ENCODE assay signal across 22 mouse cellular contexts in genomic region chr11:109227139-109227538, GRCm38 (mm10).
A peak's percentile ranks its signal among the peaks of the same experiment; 100 is the strongest.
DNase-seq lines count a peak whose midpoint lies in the region; ATAC-seq lines count a peak whose summit lies in the region.
"Had no signal": no experiment of that assay in that cellular context is flagged by ENCODE, and none has a peak within 500 bp of the region (broad histone marks: within the 10 kb centered on the region; RNA-seq: fewer than 3 reads in every experiment).

No protein-coding gene starts in this region.

- peak; percentile 74 for ATAC-seq in hindbrain, embryonic 15.5 days (ENCODE audit: low FRiP score, low read depth)
- no peak for ATAC-seq in hindbrain, embryonic 14.5 days (ENCODE audit: low FRiP score)
- ATAC-seq in midbrain, embryonic 15.5 days (replicated peaks), result 0 out of 2 replicates have a peak, but pooled peaks have one; percentile 39
- ATAC-seq in midbrain, embryonic 14.5 days (ENCODE audit: low FRiP score, low TSS enrichment), result no peak
- ATAC-seq: inflammation-experienced regulatory T-cells, adult 6 months; liver, postnatal 0 days had no signal

- WGBS in hindbrain, embryonic 15.5 days, result 70% methylated on average over 12 of the region's 12 CpGs
- 76% methylated on average over 12 of the region's 12 CpGs for WGBS in hindbrain, embryonic 14.5 days
- 83% methylated on average over 12 of the region's 12 CpGs for WGBS in midbrain, embryonic 15.5 days
- 87% methylated on average over 12 of the region's 12 CpGs for WGBS in midbrain, embryonic 14.5 days
- WGBS in embryonic facial prominence, embryonic 10.5 days, result 85% methylated on average over 12 of the region's 12 CpGs

- H3K36me3 ChIP-seq in hindbrain, embryonic 15.5 days, result no peaks in the 10 kb centered on the region
- no peaks in the 10 kb centered on the region for H3K36me3 ChIP-seq in hindbrain, embryonic 14.5 days (replicated peaks; ENCODE audit: control insufficient read depth, insufficient read depth)
- no peaks in the 10 kb centered on the region for H3K36me3 ChIP-seq in midbrain, embryonic 15.5 days (replicated peaks)
- H3K36me3 ChIP-seq in midbrain, embryonic 14.5 days (ENCODE audit: control insufficient read depth, insufficient read depth, low read length), result no peaks in the 10 kb centered on the region
- H3K36me3 ChIP-seq in embryonic facial prominence, embryonic 10.5 days (replicated peaks), result no peaks in the 10 kb centered on the region
- H3K36me3 ChIP-seq: heart, embryonic 10.5 days; limb, embryonic 12.5 days; midbrain, embryonic 12.5 days had no signal

- H3K4me2 ChIP-seq in hindbrain, embryonic 15.5 days, result no peak overlapping the region
- H3K4me2 ChIP-seq in hindbrain, embryonic 14.5 days (replicated peaks), result no peak overlapping the region
- H3K4me2 ChIP-seq in midbrain, embryonic 15.5 days, result no peak overlapping the region
- H3K4me2 ChIP-seq in midbrain, embryonic 14.5 days (ENCODE audit: low read length), result no peak overlapping the region
- H3K4me2 ChIP-seq: limb, embryonic 12.5 days; liver, embryonic 11.5 days; midbrain, embryonic 12.5 days; neural tube, embryonic 15.5 days had no signal

- no peak overlapping the region for H3K9ac ChIP-seq in hindbrain, embryonic 15.5 days
- no peak overlapping the region for H3K9ac ChIP-seq in hindbrain, embryonic 14.5 days
- no peak overlapping the region for H3K9ac ChIP-seq in midbrain, embryonic 15.5 days
- H3K9ac ChIP-seq in midbrain, embryonic 14.5 days (replicated peaks; ENCODE audit: low read length), result no peak overlapping the region
- H3K9ac ChIP-seq: limb, embryonic 12.5 days; liver, postnatal 0 days; midbrain, embryonic 12.5 days; neural tube, embryonic 15.5 days had no signal

- H3K4me1 ChIP-seq in hindbrain, embryonic 15.5 days (replicated peaks), result no peaks in the 10 kb centered on the region
- no peaks in the 10 kb centered on the region for H3K4me1 ChIP-seq in hindbrain, embryonic 14.5 days (replicated peaks; ENCODE audit: control insufficient read depth, insufficient read depth, low read length)
- H3K4me1 ChIP-seq in midbrain, embryonic 15.5 days, result no peaks in the 10 kb centered on the region
- no peaks in the 10 kb centered on the region for H3K4me1 ChIP-seq in midbrain, embryonic 14.5 days (ENCODE audit: control insufficient read depth, insufficient read depth, low read length)
- peaks cover 4% of the 10 kb centered on the region; the same call in 1 of the 2 replicates for H3K4me1 ChIP-seq in embryonic facial prominence, embryonic 10.5 days
- H3K4me1 ChIP-seq: heart, embryonic 10.5 days; midbrain, embryonic 12.5 days; neural tube, embryonic 15.5 days had no signal

- no peak overlapping the region for H3K27ac ChIP-seq in hindbrain, embryonic 15.5 days (replicated peaks)
- H3K27ac ChIP-seq in hindbrain, embryonic 14.5 days, result no peak overlapping the region
- H3K27ac ChIP-seq in midbrain, embryonic 15.5 days, result no peak overlapping the region
- H3K27ac ChIP-seq in midbrain, embryonic 14.5 days (replicated peaks; ENCODE audit: low read depth, low read length), result no peak overlapping the region
- H3K27ac ChIP-seq in embryonic facial prominence, embryonic 10.5 days (replicated peaks), result 0 out of 2 replicates have a peak overlapping the region, but pooled peaks have one; percentile 10
- H3K27ac ChIP-seq: heart, embryonic 10.5 days; kidney, postnatal 0 days; limb, embryonic 12.5 days; midbrain, embryonic 12.5 days; neural tube, embryonic 15.5 days had no signal

- peak; percentile 58 to 63 for DNase-seq in cerebellum, postnatal 14 days
- no peak for DNase-seq in cerebellum, adult 9-10 months
- DNase-seq in hindbrain, embryonic 14.5 days (ENCODE audit: low spot score), result no peak
- DNase-seq in midbrain, embryonic 14.5 days, result no peak
- no peak for DNase-seq in embryonic facial prominence, embryonic 10.5 days (ENCODE audit: low spot score)
- DNase-seq in frontal cortex, postnatal 10 days (ENCODE audit: low spot score in 2 of 2), result no peak
- DNase-seq: adrenal gland, postnatal 10 days; cerebellum, adult 8-10 months; gastrocnemius, postnatal 10 days; heart, postnatal 4 days; kidney, adult 18-20 months; liver, postnatal 0 days; lung, postnatal 10 days had no signal

- H3K27me3 ChIP-seq in hindbrain, embryonic 15.5 days, result no peaks in the 10 kb centered on the region
- no peaks in the 10 kb centered on the region for H3K27me3 ChIP-seq in hindbrain, embryonic 14.5 days (ENCODE audit: control insufficient read depth, insufficient read depth, low read length)
- H3K27me3 ChIP-seq in midbrain, embryonic 15.5 days (replicated peaks), result no peaks in the 10 kb centered on the region
- H3K27me3 ChIP-seq in midbrain, embryonic 14.5 days (ENCODE audit: control insufficient read depth, insufficient read depth, low read length), result no peaks in the 10 kb centered on the region
- no peaks in the 10 kb centered on the region for H3K27me3 ChIP-seq in embryonic facial prominence, embryonic 10.5 days (replicated peaks; ENCODE audit: low read depth, poor library complexity, severe bottlenecking)
- H3K27me3 ChIP-seq: limb, embryonic 12.5 days; midbrain, embryonic 12.5 days; neural tube, embryonic 15.5 days had no signal

- no peaks in the 10 kb centered on the region for H3K9me3 ChIP-seq in hindbrain, embryonic 15.5 days
- no peaks in the 10 kb centered on the region for H3K9me3 ChIP-seq in hindbrain, embryonic 14.5 days (ENCODE audit: control insufficient read depth, low read length)
- H3K9me3 ChIP-seq in midbrain, embryonic 15.5 days, result no peaks in the 10 kb centered on the region
- H3K9me3 ChIP-seq in midbrain, embryonic 14.5 days (ENCODE audit: control insufficient read depth, low read length), result no peaks in the 10 kb centered on the region
- H3K9me3 ChIP-seq in embryonic facial prominence, embryonic 10.5 days, result no peaks in the 10 kb centered on the region
- H3K9me3 ChIP-seq: heart, embryonic 10.5 days; limb, embryonic 12.5 days; midbrain, embryonic 12.5 days; neural tube, embryonic 15.5 days had no signal

- no peak overlapping the region for H3K4me3 ChIP-seq in hindbrain, embryonic 15.5 days
- no peak overlapping the region for H3K4me3 ChIP-seq in hindbrain, embryonic 14.5 days (replicated peaks; ENCODE audit: low read length)
- no peak overlapping the region for H3K4me3 ChIP-seq in midbrain, embryonic 15.5 days
- no peak overlapping the region for H3K4me3 ChIP-seq in midbrain, embryonic 14.5 days (replicated peaks; ENCODE audit: low read depth, low read length)
- no peak overlapping the region for H3K4me3 ChIP-seq in embryonic facial prominence, embryonic 10.5 days
- H3K4me3 ChIP-seq: heart, embryonic 10.5 days; limb, embryonic 12.5 days; midbrain, embryonic 12.5 days; neural tube, embryonic 15.5 days had no signal

Comparison
In these comparisons a context has a peak if more than half of its experiments do, and no peak if none do; other contexts are left out.
1. DNase-seq: peak in cerebellum, postnatal 14 days (2 of 2); none in cerebellum, adult 9-10 months (single experiment), hindbrain, embryonic 14.5 days (single experiment), midbrain, embryonic 14.5 days (single experiment), embryonic facial prominence, embryonic 10.5 days (single experiment) and frontal cortex, postnatal 10 days (0 of 2).
2. ATAC-seq: peak in hindbrain, embryonic 15.5 days (single experiment) and midbrain, embryonic 15.5 days (single experiment); none in hindbrain, embryonic 14.5 days (single experiment) and midbrain, embryonic 14.5 days (single experiment).